Mouse (Mus musculus) telencephalon, adult 2 months (tissue): ENCODE measurements around the gene Dusp18.

Experiments
- DNase-seq: peaks from one replicate; pipeline ENCODE4 v3.0.0-alpha.2; 2011; ENCODE audit warnings: low read depth, low spot score

The Dusp18 gene

DNA sequence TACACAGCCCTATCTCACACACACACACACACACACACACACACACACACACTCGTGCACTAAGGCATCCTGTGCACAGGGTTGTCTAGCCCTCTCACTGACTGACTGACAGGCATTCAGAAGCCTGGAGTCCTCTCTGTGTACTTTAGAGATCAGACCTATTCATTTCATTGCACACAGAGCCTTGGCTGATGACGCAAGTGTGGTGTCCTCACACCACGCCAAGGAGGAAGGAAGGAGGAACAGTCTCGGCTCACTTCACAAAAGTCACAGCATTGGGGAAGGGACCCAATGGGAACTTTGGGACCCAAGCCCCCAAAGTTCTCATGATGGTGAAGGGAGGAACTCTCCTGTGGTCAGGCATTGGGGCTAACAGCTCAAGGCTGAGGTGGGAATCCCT lies 35.0 kb downstream of the Dusp18 start:
- no peak for DNase-seq

DNA sequence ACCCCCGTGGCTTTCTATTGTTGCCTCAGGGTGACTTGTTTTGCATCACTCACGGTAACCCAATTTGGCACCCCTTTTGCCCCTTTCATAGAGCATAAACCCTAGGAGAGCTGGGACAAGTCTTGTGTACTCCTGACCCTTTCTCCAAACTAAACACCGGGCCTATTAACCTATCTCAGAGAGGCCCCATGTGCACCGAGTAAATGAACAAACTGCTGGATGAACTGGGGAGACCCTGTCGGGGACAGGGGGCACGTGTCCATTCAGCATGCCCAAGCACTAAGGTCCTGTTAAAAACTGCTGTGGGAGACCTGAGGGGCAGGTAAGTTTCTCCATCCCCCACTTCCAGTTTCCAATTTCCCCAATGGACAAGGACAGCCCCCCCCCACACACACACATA lies 35.9 kb downstream of the Dusp18 start:
- DNase-seq, result no peak

DNA sequence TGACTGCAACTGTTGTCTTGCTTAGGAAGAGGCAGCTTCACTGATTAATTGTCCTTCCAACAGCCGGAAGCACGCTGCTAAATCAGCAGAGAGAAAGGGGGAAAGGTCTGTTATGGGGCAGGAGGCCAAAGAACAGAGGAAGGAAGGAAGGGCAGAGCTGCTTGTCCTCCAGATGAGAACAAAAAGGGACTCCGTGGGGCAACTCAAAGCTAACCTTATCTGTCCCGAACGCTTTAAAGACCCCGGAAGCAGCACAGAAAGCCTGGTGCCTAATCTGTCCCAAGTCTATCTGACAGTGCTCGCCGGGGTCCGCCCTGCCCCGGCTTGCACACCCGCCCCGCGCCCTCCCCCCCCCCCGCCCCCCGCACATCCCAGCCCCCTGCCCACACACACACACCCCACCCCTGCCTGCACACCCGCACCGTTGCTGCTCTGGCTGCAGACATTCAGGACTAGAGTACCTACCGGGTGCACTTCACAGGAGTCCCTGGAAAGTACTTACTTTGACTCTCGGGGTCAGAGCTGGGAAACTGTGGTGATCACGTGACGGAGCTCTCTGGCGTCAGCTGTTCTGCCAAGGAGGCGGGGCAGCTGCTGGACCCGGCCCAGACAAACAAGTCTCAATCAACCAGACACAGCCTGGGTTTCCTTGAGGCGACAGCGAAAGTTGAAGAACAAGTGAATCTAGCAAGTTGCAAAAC lies 36.6 kb downstream of the Dusp18 start, which contains the start of gene Tcn2:
Gene Tcn2, minus strand, starts transcription at position 649 of the 701 bp plus-strand sequence.
- DNase-seq, result no peak

DNA sequence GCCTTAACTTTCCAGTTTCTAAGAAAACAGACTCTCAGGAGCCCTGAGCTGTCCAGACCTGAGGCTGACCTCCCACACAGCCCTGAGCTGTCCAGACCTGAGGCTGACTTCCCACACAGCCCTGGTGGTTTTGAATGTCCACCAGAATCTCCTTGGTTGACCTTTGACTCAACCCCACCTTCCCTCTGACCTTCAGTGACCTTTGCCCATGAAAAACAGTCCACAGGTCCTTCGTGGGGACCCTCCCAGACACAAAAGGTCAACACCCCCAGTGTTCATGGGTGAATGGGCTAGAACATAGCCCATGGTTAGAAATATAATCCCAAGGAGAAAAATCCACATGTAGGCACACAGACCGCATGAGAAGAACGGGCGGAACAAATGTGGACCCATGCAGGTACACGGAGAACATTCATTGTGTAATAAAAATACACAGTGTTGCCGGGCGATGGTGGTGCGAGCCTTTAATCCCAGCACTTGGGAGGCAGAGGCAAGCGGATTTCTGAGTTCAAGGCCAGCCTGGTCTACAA lies 38.8 kb downstream of the Dusp18 start:
- DNase-seq, result no peak

DNA sequence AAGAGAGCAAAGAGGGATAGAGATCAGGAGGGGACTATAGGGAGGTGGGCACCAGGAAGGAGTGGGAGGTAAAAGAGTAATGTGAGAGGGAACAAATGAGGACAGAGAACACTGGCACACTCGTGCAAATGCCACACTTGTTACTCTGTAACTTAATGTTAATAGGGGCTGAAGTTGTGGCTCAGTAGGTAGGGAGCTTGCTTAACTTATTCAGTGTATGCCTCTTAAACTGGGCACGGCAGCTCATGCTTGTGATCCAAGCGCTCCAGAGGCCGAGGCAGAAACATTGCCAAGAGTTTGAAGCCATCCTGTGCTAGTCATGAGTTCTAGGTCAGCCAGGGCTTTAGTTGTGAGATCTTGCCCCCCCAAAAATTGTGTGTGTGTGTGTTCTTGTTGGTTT lies 40.1 kb downstream of the Dusp18 start:
- no peak for DNase-seq

DNA sequence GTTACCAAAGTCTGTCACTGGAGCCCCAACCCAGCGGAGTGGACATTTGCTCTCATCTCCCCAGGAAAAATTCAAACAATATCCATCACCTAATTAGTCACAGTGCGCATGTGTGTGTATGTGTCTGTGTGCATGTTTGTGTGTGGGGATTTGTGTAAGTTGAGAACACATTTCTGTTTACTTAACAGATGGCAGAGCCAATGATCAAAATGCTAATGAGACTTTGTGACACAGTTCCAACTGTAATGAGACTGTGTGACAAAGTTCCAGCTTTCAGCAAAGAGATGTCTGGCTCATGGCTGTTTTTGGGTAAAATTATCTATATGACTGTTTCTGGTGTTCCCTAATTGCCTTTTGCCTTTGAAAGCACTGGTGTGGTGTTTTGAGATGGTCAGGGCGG lies 41.3 kb downstream of the Dusp18 start:
- no peak for DNase-seq

DNA sequence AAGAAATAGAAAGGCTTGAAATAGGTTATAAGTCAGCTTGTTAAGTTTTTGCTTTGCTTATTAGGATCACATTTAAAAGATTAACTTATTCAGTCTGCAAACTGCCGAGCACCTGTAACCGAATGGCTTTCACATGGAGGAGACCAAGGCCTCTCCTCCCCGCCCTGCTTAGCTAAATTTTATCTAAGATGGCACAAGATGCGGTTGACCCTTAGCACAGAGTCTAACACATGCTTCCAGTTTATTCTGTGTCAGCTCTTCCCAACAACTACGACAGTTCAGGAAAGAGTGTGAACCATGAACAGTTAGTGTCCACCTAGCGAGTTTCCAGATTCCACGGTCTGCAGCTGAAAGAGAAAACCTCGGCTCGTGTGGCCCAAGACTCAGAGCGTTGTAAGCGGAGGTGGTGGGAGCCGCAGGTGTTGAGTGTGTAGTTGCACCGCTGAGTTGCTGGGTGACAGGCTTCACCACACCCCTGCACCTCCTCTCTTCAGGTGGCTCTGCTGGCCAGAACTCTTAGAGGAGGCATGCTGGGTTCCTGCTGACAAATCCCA lies 42.4 kb downstream of the Dusp18 start:
- no peak for DNase-seq

DNA sequence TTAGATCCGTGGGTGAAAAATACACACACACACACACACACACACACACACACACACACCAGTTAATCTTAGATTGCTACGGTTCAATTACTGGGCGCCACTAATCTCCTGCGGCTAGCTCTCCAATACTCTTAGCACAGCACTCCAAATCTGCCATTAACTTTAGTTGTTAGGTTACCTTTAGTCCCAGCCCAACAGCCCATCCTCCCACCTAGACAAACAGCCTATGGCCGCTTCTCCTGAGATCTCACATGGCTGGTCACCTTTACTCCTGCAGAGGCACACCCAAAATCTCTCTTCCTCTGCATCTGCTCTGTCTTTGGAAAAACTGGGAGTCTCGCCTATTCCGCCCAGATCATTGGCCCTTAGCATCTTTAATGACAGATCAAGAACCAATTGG lies 46.3 kb downstream of the Dusp18 start:
- no peak for DNase-seq

DNA sequence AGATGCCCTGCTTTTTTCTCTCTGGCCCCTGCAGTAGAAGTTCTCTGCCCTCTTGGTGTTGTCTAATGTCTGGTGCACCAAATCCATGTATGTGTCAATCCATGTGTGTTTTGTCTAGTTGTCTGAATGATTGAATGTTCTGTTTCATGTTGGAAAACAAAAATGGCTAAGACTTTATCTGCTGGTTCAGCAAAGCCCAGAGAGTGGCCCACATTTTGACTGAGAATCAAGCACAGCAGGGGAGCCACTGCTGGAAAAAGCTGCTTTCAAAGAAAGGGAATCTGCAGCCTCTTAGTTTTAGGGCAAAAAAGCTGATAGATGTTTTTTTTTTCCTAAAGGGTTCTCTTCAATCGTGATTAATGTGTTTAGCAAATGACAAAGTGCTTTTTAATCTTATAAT lies 51.3 kb downstream of the Dusp18 start:
- DNase-seq, result no peak
